Mouse (Mus musculus) yolk sac, embryonic 10.5 days (tissue): ENCODE data around the gene Focad.
"Not testable (repeated sequence)": the region's sequence is repeated elsewhere in the genome, so short reads cannot be mapped to it uniquely, and the experiment has no call there.

Experiments
- DNase-seq: peaks from one replicate; pipeline ENCODE4 v3.0.0-alpha.2; 2017; ENCODE audit warnings: low spot score

Gene Focad

GRCm38 (mm10) chr4:88302291-88302690, 207.9 kb downstream of the Focad start:
- no peak for DNase-seq

GRCm38 (mm10) chr4:88307691-88308090, 213.3 kb downstream of the Focad start:
- no peak for DNase-seq

GRCm38 (mm10) chr4:88308342-88309116, 214.1 kb downstream of the Focad start:
- DNase-seq = no peak

GRCm38 (mm10) chr4:88309676-88310075, 215.2 kb downstream of the Focad start:
- no peak for DNase-seq

- DNase-seq = no peak
Observed at GRCm38 (mm10) chr4:88314898-88315297, 220.5 kb downstream of the Focad start.

- DNase-seq = no peak
Observed at GRCm38 (mm10) chr4:88320067-88320466, 225.6 kb downstream of the Focad start.

- DNase-seq = no peak
Observed at GRCm38 (mm10) chr4:88325392-88325791, 231.0 kb downstream of the Focad start.

GRCm38 (mm10) chr4:88334533-88334932, 240.1 kb downstream of the Focad start:
- DNase-seq = no peak

- DNase-seq = no peak
Observed at GRCm38 (mm10) chr4:88336753-88337152, 242.3 kb downstream of the Focad start.

GRCm38 (mm10) chr4:88337365-88337764, 242.9 kb downstream of the Focad start:
- no peak for DNase-seq

- no peak for DNase-seq
Observed at GRCm38 (mm10) chr4:88338130-88338529, 243.7 kb downstream of the Focad start.

- DNase-seq = no peak
Observed at GRCm38 (mm10) chr4:88344468-88344867, 250.0 kb downstream of the Focad start.

GRCm38 (mm10) chr4:88345065-88345464, 250.6 kb downstream of the Focad start:
- DNase-seq = no peak

GRCm38 (mm10) chr4:88345938-88346337, 251.5 kb downstream of the Focad start:
- DNase-seq = no peak

GRCm38 (mm10) chr4:88350910-88351309, 256.5 kb downstream of the Focad start:
- DNase-seq = peak; percentile 53

GRCm38 (mm10) chr4:88356652-88357051, 262.2 kb downstream of the Focad start:
- DNase-seq = no peak

- DNase-seq = no peak
Observed at GRCm38 (mm10) chr4:88357431-88357830, 263.0 kb downstream of the Focad start.

GRCm38 (mm10) chr4:88369951-88370350, 275.5 kb downstream of the Focad start:
- DNase-seq = no peak

- DNase-seq = no peak
Observed at GRCm38 (mm10) chr4:88370819-88371218, 276.4 kb downstream of the Focad start.

GRCm38 (mm10) chr4:88372293-88373224, 278.1 kb downstream of the Focad start:
- no peak for DNase-seq

GRCm38 (mm10) chr4:88390036-88390435, 295.6 kb downstream of the Focad start:
- no peak for DNase-seq

- not testable (repeated sequence) for DNase-seq
Observed at GRCm38 (mm10) chr4:88390596-88390995, 296.2 kb downstream of the Focad start.

GRCm38 (mm10) chr4:88395717-88396116, 301.3 kb downstream of the Focad start:
- no peak for DNase-seq
